Mouse (Mus musculus) liver, postnatal 0 days (tissue): ENCODE measurements around the gene Nbl1. TPM values are rescaled to one million over a fixed set of nuclear protein-coding genes. Genes with fewer than 3 reads are reported as not detected.
A peak's percentile ranks its signal among the peaks of the same experiment; 100 is the strongest.

Experiments used
- ATAC-seq: fragments of 200-750 bp; cut with Nextera tagmentation; 2 replicates; pipeline ENCODE4 v1.8.0; 2017; ENCODE audit warnings: mild to moderate bottlenecking, moderate library complexity
- DNase-seq: peaks from one replicate; pipeline ENCODE4 v3.0.0-alpha.2; 2016
- H3K27ac ChIP-seq: fragments of 300-500 bp; sonication (generic); 2 replicates; pipeline ENCODE4 v1.5.1; 2014; ENCODE audit warnings: antibody characterized with exemption, moderate library complexity, mild to moderate bottlenecking, low read depth
- H3K27me3 ChIP-seq: fragments of 300-500 bp; sonication (generic); 2 replicates; pipeline ENCODE4 v1.6.1; 2014; ENCODE audit warnings: low read length, control low read depth, mixed read lengths; ENCODE audit not compliant: insufficient read depth
- H3K36me3 ChIP-seq: fragments of 300-500 bp; sonication (generic); replicated peaks from 2 replicates; pipeline ENCODE4 v1.6.1; 2014; ENCODE audit warnings: mild to moderate bottlenecking, control low read depth, low read length, moderate library complexity, mixed read lengths; ENCODE audit not compliant: insufficient read depth
- H3K4me1 ChIP-seq: fragments of 300-500 bp; sonication (generic); 2 replicates; pipeline ENCODE4 v1.6.1; 2014; ENCODE audit warnings: antibody characterized with exemption, mild to moderate bottlenecking, control low read depth; ENCODE audit not compliant: insufficient read depth
- H3K4me2 ChIP-seq: fragments of 300-500 bp; sonication (generic); 2 replicates; pipeline ENCODE4 v1.6.1; 2014; ENCODE audit warnings: low read depth, mild to moderate bottlenecking, low read length, moderate library complexity, mixed read lengths
- H3K4me3 ChIP-seq: fragments of 300-500 bp; sonication (generic); 2 replicates; pipeline ENCODE4 v1.5.1; 2014; ENCODE audit warnings: low read depth, low read length
- H3K9ac ChIP-seq: fragments of 300-500 bp; sonication (generic); replicated peaks from 2 replicates; pipeline ENCODE4 v1.6.1; 2014; ENCODE audit warnings: mild to moderate bottlenecking, moderate library complexity
- H3K9me3 ChIP-seq: fragments of 300-500 bp; sonication (generic); 2 replicates; pipeline ENCODE4 v1.6.1; 2016; ENCODE audit warnings: mild to moderate bottlenecking, control low read depth, low read length, mixed read lengths
- CTCF ChIP-seq: sonication (generic); IDR thresholded peaks from 2 replicates; pipeline ENCODE4 v1.5.1; 2016; ENCODE audit warnings: antibody characterized with exemption, low read depth
- EP300 ChIP-seq: IDR thresholded peaks from 2 replicates; pipeline ENCODE4 v1.6.1; 2016; ENCODE audit warnings: antibody characterized with exemption, low read depth, mild to moderate bottlenecking
- WGBS: fragments of 180-500 bp; shearing (Covaris S2); extraction: QIAGEN DNeasy Blood & Tissue Kit; methylation state at CpG from one replicate; pipeline ENCODE4 v1.1.7; 2014; ENCODE audit not compliant: insufficient replicate concordance; 5-methylcytosine and 5-hydroxymethylcytosine counted together
- polyA plus RNA-seq: library from polyadenylated mRNA; unstranded; fragments of >200 nt; fragmentation: Nextera tagmentation; extraction: Ambion mirVana; gene quantifications from 2 replicates; pipeline ENCODE4 v1.2.1, GENCODE M21; 2015

Gene Nbl1
- polyA plus RNA-seq, 1 experiment from 2014 or later, result 3.0 TPM

- H3K4me3 ChIP-seq, result no peak overlapping the region
- no peak for ATAC-seq
- no peaks in the 10 kb centered on the region for H3K9me3 ChIP-seq
- peaks cover 40% of the 10 kb centered on the region for H3K27me3 ChIP-seq
- 33% methylated on average over 2 of the region's 2 CpGs for WGBS
- DNase-seq, result no peak
- H3K4me1 ChIP-seq, result peaks cover 5% of the 10 kb centered on the region; the same call in 1 of the 2 replicates
- H3K36me3 ChIP-seq, result no peaks in the 10 kb centered on the region
- no peak overlapping the region for H3K9ac ChIP-seq
- no peak overlapping the region for H3K27ac ChIP-seq
- no peak for TF ChIP-seq EP300
- TF ChIP-seq CTCF, result peak; percentile 50
- H3K4me2 ChIP-seq, result no peak overlapping the region
Observed at GRCm38 (mm10) chr4:139078313-139078712, 14.5 kb downstream of the Nbl1 start.

GRCm38 (mm10) chr4:139075915-139076314 is 16.9 kb downstream of the Nbl1 start:
- H3K4me3 ChIP-seq, result peak overlapping the region; percentile 32; the same call in 1 of the 2 replicates
- ATAC-seq, result no peak
- no peak overlapping the region for H3K4me2 ChIP-seq
- peaks cover 40% of the 10 kb centered on the region for H3K27me3 ChIP-seq
- no peak for DNase-seq
- peaks cover 5% of the 10 kb centered on the region; the same call in 1 of the 2 replicates for H3K4me1 ChIP-seq
- no peak for TF ChIP-seq EP300
- peak; percentile 26; the same call in 1 of the 2 replicates for TF ChIP-seq CTCF
- H3K27ac ChIP-seq, result no peak overlapping the region
- no peaks in the 10 kb centered on the region for H3K9me3 ChIP-seq
- WGBS, result 11% methylated on average over 5 of the region's 5 CpGs
- H3K9ac ChIP-seq, result no peak overlapping the region
- H3K36me3 ChIP-seq, result no peaks in the 10 kb centered on the region

- H3K27ac ChIP-seq, result no peak within 1 kb of the TSS
- H3K36me3 ChIP-seq, result no peaks in the 10 kb centered on the region
- no peak for ATAC-seq
- DNase-seq, result no peak
- H3K9ac ChIP-seq, result no peak within 1 kb of the TSS
- peaks cover 41% of the 10 kb centered on the region for H3K27me3 ChIP-seq
- peak within 1 kb of the TSS; percentile 65 for H3K4me2 ChIP-seq
- TF ChIP-seq EP300 (no peak), CTCF (no peak)
- H3K9me3 ChIP-seq, result no peaks in the 10 kb centered on the region
- WGBS, result 1% methylated on average over 60 of the region's 77 CpGs
- peaks cover 5% of the 10 kb centered on the region; the same call in 1 of the 2 replicates for H3K4me1 ChIP-seq
- H3K4me3 ChIP-seq, result peak within 1 kb of the TSS; percentile 32
Observed at GRCm38 (mm10) chr4:139075041-139075711, 17.6 kb downstream of the Nbl1 start, which contains the start of gene Htr6. Htr6 (minus strand) TSS chr4:139075570.

GRCm38 (mm10) chr4:139074060-139074459 is 18.7 kb downstream of the Nbl1 start:
- DNase-seq, result no peak
- peaks cover 5% of the 10 kb centered on the region; the same call in 1 of the 2 replicates for H3K4me1 ChIP-seq
- no peak for TF ChIP-seq CTCF
- TF ChIP-seq EP300, result no peak
- no peak overlapping the region for H3K4me3 ChIP-seq
- ATAC-seq, result no peak
- H3K4me2 ChIP-seq, result no peak overlapping the region
- H3K36me3 ChIP-seq, result no peaks in the 10 kb centered on the region
- H3K9ac ChIP-seq, result no peak overlapping the region
- WGBS, result 17% methylated on average over 29 of the region's 29 CpGs
- H3K9me3 ChIP-seq, result no peaks in the 10 kb centered on the region
- H3K27me3 ChIP-seq, result peaks cover 50% of the 10 kb centered on the region
- no peak overlapping the region for H3K27ac ChIP-seq

- Histone ChIP-seq H3K4me1 (no peaks in the 10 kb centered on the region), H3K9ac (no peak overlapping the region), H3K4me2 (no peak overlapping the region), H3K9me3 (no peaks in the 10 kb centered on the region), H3K4me3 (no peak overlapping the region), H3K36me3 (no peaks in the 10 kb centered on the region), H3K27me3 (peaks cover 13% of the 10 kb centered on the region; the same call in 1 of the 2 replicates), H3K27ac (no peak overlapping the region)
- no peak for TF ChIP-seq CTCF
- no peak for TF ChIP-seq EP300
- no peak for DNase-seq
- no peak for ATAC-seq
- 30% methylated on average over 4 of the region's 4 CpGs for WGBS
Observed at GRCm38 (mm10) chr4:139068287-139068686, 24.5 kb downstream of the Nbl1 start.

GRCm38 (mm10) chr4:139064831-139065230 is 28.0 kb downstream of the Nbl1 start:
- Histone ChIP-seq H3K9me3 (no peaks in the 10 kb centered on the region), H3K4me2 (no peak overlapping the region), H3K36me3 (no peaks in the 10 kb centered on the region), H3K4me3 (no peak overlapping the region), H3K27ac (no peak overlapping the region), H3K4me1 (no peaks in the 10 kb centered on the region), H3K9ac (no peak overlapping the region), H3K27me3 (0 out of 2 replicates have a peak, but pooled peaks cover 5% of the 10 kb centered on the region)
- ATAC-seq (no peak), DNase-seq (no peak)
- TF ChIP-seq CTCF (no peak), EP300 (no peak)
- WGBS, result 92% methylated on average over 5 of the region's 5 CpGs
